Mouse (Mus musculus) midbrain, embryonic 11.5 days (tissue): ENCODE measurements around the gene Brd7. TPM values are rescaled to one million over a fixed set of nuclear protein-coding genes. Genes with fewer than 3 reads are reported as not detected.

ENCODE experiments used
- ATAC-seq: fragments of 200-750 bp; cut with Nextera tagmentation; 2 replicates; pipeline ENCODE4 v1.8.0; 2017; ENCODE audit warnings: moderate TSS enrichment, moderate library complexity; ENCODE audit not compliant: low FRiP score
- DNase-seq: peaks from one replicate; pipeline ENCODE4 v3.0.0; 2015; ENCODE audit warnings: low spot score; ENCODE audit errors: missing footprints
- H3K27ac ChIP-seq: fragments of 300-500 bp; sonication (generic); 2 replicates; pipeline ENCODE4 v1.5.1; 2014; ENCODE audit warnings: low read depth, low read length
- H3K27me3 ChIP-seq: fragments of 300-500 bp; sonication (generic); 2 replicates; pipeline ENCODE4 v1.6.1; 2014; ENCODE audit warnings: mild to moderate bottlenecking, low read length, moderate library complexity, mixed read lengths; ENCODE audit not compliant: control insufficient read depth, insufficient read depth
- H3K36me3 ChIP-seq: fragments of 300-500 bp; sonication (generic); 2 replicates; pipeline ENCODE4 v1.6.1; 2014; ENCODE audit warnings: mild to moderate bottlenecking, low read length, moderate library complexity, mixed read lengths; ENCODE audit not compliant: control insufficient read depth, insufficient read depth
- H3K4me1 ChIP-seq: fragments of 300-500 bp; sonication (generic); 2 replicates; pipeline ENCODE4 v1.6.1; 2014; ENCODE audit warnings: low read length; ENCODE audit not compliant: control insufficient read depth, insufficient read depth
- H3K4me2 ChIP-seq: fragments of 300-500 bp; sonication (generic); 2 replicates; pipeline ENCODE4 v1.6.1; 2014; ENCODE audit warnings: mild to moderate bottlenecking, moderate library complexity
- H3K4me3 ChIP-seq: fragments of 300-500 bp; sonication (generic); 2 replicates; pipeline ENCODE4 v1.5.1; 2014; ENCODE audit warnings: low read depth, low read length
- H3K9ac ChIP-seq: fragments of 300-500 bp; sonication (generic); 2 replicates; pipeline ENCODE4 v1.6.1; 2014; ENCODE audit warnings: low read length
- H3K9me3 ChIP-seq: fragments of 300-500 bp; sonication (generic); 2 replicates; pipeline ENCODE4 v1.6.1; 2016; ENCODE audit warnings: low read length; ENCODE audit not compliant: control insufficient read depth
- WGBS: fragments of 180-500 bp; shearing (Covaris S2); extraction: QIAGEN DNeasy Blood & Tissue Kit; methylation state at CpG from one replicate; pipeline ENCODE4 v1.1.7; 2014; 5-methylcytosine and 5-hydroxymethylcytosine counted together
- polyA plus RNA-seq: library from polyadenylated mRNA; unstranded; fragments of >200 nt; fragmentation: Nextera tagmentation; extraction: Ambion mirVana; gene quantifications from 2 replicates; pipeline ENCODE4 v1.2.1, GENCODE M21; 2014

The Brd7 gene
- polyA plus RNA-seq, 1 experiment from 2014 or later: 89.2 TPM

DNA sequence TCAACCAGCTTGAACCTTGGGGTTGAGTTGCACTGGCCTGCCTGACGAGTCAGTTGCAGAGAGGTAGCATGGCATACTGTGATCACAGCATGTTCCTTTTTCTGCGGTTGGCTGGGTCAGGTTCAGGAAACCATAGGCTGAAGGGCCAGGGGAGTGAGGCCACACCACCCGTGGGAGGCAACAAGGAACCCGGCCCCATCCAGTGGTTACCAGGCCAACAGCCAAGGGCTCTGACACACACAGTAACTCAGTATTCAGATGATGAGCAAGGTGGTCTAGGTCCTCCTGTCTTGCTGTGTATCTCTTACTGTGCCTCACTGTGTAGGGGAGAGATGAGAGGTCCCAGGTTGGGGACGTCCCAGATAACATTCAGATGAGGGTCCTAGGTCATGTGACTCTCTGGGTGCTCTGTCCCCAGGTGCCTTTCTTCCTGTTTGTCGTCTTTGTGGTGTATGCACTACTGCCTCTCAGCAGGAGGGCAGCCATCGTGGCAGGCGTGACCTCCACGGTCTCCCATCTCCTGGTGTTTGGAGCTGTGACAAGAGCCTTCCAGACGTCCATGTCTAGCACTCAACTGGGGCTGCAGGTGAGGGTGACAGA is 52.6 kb downstream of the Brd7 start:
- H3K4me2 ChIP-seq: no peak overlapping the region
- no peak overlapping the region for H3K4me3 ChIP-seq
- WGBS: 81% methylated on average over 10 of the region's 10 CpGs
- no peaks in the 10 kb centered on the region for H3K9me3 ChIP-seq
- no peaks in the 10 kb centered on the region for H3K36me3 ChIP-seq
- H3K9ac ChIP-seq: no peak overlapping the region
- H3K27me3 ChIP-seq: no peaks in the 10 kb centered on the region
- H3K4me1 ChIP-seq: no peaks in the 10 kb centered on the region
- no peak overlapping the region for H3K27ac ChIP-seq
- no peak for ATAC-seq
- DNase-seq: no peak

DNA sequence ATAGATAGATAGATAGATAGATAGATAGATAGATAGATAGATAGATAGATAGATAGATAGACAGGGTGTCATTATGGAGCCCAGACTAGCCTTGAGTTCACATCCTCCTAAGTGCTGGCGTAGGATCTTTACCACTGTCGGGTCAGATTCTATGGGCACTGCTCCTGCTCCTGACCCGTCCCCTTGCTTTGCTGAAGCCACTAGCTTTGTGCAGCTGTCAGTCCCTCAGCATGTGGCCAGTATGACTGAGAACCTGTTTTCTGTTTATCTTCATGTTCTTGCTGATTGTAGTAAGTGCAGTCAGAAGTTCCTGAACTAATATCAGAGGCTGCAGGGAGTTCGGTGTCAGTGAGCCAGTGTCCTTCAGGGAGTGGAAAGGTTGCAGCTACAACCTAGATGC is 54.3 kb downstream of the Brd7 start:
- no peaks in the 10 kb centered on the region for H3K27me3 ChIP-seq
- no peak for ATAC-seq

DNA sequence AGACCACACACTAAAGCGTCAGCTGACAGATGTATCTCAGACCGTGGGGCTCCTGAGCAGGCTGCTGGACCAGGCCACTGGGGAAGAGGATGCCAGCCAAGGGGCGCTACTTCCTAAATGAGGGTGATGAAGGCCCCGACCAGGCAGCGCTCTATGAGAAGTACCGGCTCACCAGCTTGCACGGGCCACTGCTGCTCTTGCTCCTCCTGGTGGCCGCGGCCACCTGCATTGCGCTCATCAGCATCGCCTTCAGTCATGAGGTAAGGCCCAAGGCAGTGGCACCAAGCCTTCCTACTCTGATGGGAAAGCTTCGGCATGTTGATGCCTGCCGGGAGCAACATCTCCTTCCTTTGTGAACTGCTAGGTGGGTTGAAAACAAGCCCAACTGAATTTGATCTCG is 55.5 kb downstream of the Brd7 start:
- Histone ChIP-seq H3K4me2 (no peak overlapping the region), H3K9ac (no peak overlapping the region), H3K4me3 (no peak overlapping the region), H3K27me3 (no peaks in the 10 kb centered on the region), H3K27ac (no peak overlapping the region), H3K4me1 (0 out of 2 replicates have a peak, but pooled peaks cover 7% of the 10 kb centered on the region), H3K36me3 (no peaks in the 10 kb centered on the region), H3K9me3 (no peaks in the 10 kb centered on the region)
- 73% methylated on average over 14 of the region's 14 CpGs for whole genome bisulfite sequencing
- no peak for DNase-seq
- no peak for ATAC-seq

More for the DNA sequence above, 54.3 kb downstream of the Brd7 start:
- H3K4me1 ChIP-seq: no peaks in the 10 kb centered on the region
- H3K4me3 ChIP-seq: no peak overlapping the region
- H3K4me2 ChIP-seq: no peak overlapping the region
- WGBS: 80% methylated on average over 4 of the region's 4 CpGs
- DNase-seq: no peak
- H3K36me3 ChIP-seq: no peaks in the 10 kb centered on the region
- H3K9ac ChIP-seq: no peak overlapping the region
- H3K27ac ChIP-seq: no peak overlapping the region
- no peaks in the 10 kb centered on the region for H3K9me3 ChIP-seq

DNA sequence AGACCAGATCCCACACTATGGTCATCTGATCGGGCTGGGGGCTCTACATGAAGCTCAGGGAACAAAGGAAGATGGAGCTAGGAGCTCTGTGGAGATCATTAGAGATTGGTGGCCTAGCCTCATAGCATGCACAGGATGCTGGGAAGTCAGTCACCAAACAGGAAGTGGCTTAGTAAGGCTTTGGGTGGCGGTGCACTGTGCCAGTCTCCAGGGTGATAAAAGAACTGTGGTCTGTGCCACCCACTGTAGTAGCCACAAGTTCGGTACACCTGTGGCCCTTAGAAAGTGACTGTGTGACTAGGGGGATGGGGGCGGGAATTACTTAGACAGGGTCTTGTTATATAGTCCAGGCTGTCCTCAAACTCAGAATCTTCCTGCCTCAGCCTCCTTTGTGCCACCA is 56.2 kb downstream of the Brd7 start:
- no peak overlapping the region for H3K4me2 ChIP-seq
- no peaks in the 10 kb centered on the region for H3K9me3 ChIP-seq
- ATAC-seq (no peak), DNase-seq (no peak)
- no peak overlapping the region for H3K9ac ChIP-seq
- WGBS: 86% methylated on average over 4 of the region's 4 CpGs
- H3K4me1 ChIP-seq: 0 out of 2 replicates have a peak, but pooled peaks cover 7% of the 10 kb centered on the region
- H3K36me3 ChIP-seq: no peaks in the 10 kb centered on the region
- no peak overlapping the region for H3K27ac ChIP-seq
- no peaks in the 10 kb centered on the region for H3K27me3 ChIP-seq
- H3K4me3 ChIP-seq: no peak overlapping the region

DNA sequence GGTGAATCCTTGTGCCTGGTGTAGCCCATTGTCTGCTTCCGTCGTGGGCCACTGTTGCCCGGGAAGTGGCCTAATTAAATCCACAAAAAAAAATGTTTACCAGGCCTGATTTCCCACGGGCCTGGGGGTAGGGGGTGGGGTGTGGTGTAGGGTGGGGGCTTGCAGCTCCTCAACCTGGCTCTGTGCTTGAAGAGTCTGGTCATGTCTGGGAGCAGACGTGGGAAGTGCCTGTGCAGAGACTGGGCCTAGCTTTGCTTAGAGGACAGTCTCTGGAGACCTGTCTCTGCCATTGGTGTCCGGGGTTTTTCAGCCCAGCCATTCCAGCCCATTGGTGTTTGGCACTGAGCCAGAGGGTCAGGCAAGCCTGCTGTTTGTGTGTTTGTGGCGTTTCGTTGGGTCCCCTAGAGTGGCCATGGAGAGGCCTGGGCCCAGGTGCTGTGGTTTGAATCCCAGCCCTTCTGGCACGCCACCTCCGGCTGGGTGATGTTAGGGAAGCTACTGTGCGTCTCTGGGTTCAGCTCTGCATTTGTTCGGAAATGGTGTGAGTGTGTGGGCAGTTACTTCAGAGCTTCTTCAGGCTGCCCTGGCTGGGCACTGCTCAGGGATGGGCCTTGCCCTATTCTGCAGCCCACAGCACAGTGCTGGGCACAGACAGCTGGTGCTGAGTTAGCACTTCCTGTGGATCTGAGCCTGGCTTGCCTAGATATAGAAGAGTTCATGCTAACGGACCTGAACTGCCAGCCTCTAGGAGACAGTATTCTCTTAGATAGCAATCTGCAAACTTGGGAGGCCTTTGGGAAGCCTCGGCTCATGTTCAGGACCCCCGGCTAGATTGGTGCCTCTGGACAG is 60.2 kb downstream of the Brd7 start:
- DNase-seq (no peak), ATAC-seq (no peak)
- H3K9ac ChIP-seq: no peak overlapping the region
- H3K27me3 ChIP-seq: no peaks in the 10 kb centered on the region
- H3K4me2 ChIP-seq: peak overlapping the region; percentile 3; the same call in 1 of the 2 replicates
- no peaks in the 10 kb centered on the region for H3K9me3 ChIP-seq
- WGBS: 76% methylated on average over 15 of the region's 15 CpGs
- 0 out of 2 replicates have a peak, but pooled peaks cover 7% of the 10 kb centered on the region for H3K4me1 ChIP-seq
- no peaks in the 10 kb centered on the region for H3K36me3 ChIP-seq
- H3K27ac ChIP-seq: no peak overlapping the region
- no peak overlapping the region for H3K4me3 ChIP-seq

DNA sequence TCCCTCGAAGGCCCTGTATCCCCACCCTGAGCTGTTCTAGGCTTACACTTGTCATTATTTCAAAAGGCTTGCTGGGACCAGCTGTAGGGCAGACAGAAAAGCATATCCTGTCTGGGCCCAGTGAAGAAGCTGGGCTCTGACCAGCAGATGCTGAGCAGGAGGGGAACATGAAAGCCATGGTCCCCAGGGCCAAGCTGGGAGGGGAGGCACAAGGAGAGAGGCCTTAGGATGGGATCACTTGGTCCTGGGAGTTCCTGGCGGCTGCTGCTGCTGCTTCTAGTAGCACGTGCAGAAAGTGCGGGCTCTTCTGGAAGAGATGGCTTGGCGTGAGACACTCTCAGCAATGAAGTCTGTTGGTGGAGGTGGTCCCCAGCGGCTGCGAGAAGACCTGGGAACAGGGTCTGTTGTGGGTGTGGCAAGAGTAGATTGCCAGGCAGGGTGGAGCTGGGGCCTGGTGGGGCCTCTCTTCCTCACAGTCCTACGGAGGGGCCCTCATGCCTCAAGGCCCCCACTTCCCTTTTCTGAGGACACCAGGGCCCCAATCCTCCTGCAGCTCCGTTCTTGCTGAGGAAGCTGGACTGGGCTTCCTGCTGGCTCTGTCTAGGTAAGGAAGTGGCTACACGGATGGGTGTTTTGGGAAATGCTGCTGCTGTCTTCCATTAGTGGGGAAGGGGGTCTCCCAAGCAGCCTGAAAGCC is 61.9 kb downstream of the Brd7 start:
- no peaks in the 10 kb centered on the region for H3K9me3 ChIP-seq
- H3K4me2 ChIP-seq: no peak overlapping the region
- 0 out of 2 replicates have a peak, but pooled peaks cover 7% of the 10 kb centered on the region for H3K4me1 ChIP-seq
- H3K4me3 ChIP-seq: no peak overlapping the region
- H3K9ac ChIP-seq: no peak overlapping the region
- WGBS: 86% methylated on average over 10 of the region's 10 CpGs
- H3K27ac ChIP-seq: no peak overlapping the region
- DNase-seq (no peak), ATAC-seq (no peak)
- H3K36me3 ChIP-seq: no peaks in the 10 kb centered on the region
- no peaks in the 10 kb centered on the region for H3K27me3 ChIP-seq

DNA sequence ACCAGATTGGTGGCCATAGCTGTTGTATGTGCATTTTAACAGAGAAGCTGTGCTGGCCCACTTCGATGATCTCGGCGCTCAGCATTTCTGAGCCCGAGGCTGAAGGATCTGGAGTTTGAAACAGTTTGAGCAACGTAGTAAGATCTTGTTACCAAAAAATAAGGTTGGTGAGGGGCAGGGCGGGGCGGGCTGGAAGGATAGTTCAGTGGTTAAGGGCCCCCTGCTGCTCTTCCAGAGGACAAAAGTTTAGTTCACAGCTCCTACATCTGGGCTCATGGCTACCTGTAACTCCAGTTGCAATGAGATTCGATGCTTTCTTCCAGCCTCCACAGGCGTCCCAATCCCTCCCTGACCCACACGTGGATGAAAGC is 63.3 kb downstream of the Brd7 start:
- Histone ChIP-seq H3K36me3 (no peaks in the 10 kb centered on the region), H3K27ac (no peak overlapping the region), H3K4me1 (0 out of 2 replicates have a peak, but pooled peaks cover 7% of the 10 kb centered on the region), H3K4me2 (no peak overlapping the region), H3K27me3 (no peaks in the 10 kb centered on the region), H3K9ac (no peak overlapping the region), H3K4me3 (no peak overlapping the region), H3K9me3 (no peaks in the 10 kb centered on the region)
- 91% methylated on average over 10 of the region's 10 CpGs for WGBS
- DNase-seq: no peak
- no peak for ATAC-seq

DNA sequence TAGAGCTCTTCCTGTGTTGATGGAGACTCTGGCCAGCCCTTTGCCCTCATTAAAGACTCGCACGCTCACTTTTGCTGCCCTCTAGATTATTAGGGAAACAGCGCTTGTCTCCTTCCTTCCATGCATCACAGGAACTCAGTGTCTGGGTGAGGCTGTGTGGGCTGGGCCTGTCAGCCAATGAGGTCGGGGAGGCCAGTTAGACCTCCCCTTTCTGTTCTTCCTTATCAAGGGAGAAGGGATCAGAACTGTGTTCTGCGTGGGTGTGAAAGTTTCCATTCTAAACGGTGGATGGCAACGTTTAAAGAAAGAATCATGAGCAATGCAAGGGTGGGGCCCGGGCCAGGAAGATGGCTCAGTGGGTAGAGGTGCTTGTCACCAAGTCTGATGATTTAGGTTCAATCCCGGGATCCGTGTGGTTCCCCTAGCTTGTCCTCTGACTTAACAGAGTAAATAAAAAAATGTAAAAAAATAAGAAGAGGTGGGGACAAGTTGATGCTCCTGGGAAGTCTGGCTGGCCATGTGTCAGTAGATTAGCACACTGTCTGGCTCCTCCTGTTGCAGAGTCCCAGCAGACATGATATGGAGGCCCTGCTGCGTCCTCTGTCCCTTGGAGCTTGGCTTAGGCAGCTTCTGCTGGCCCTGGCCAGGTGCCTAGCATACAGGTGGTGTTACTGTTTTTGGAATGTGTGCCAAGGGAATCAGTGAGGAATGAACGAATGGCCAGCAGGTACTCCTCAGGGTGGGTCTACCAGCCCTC is 63.8 kb downstream of the Brd7 start:
- Histone ChIP-seq H3K27me3 (no peaks in the 10 kb centered on the region), H3K27ac (no peak overlapping the region), H3K36me3 (no peaks in the 10 kb centered on the region), H3K9ac (no peak overlapping the region), H3K4me3 (no peak overlapping the region), H3K9me3 (no peaks in the 10 kb centered on the region), H3K4me2 (no peak overlapping the region), H3K4me1 (0 out of 2 replicates have a peak, but pooled peaks cover 7% of the 10 kb centered on the region)
- ATAC-seq (no peak), DNase-seq (no peak)
- WGBS: 70% methylated on average over 12 of the region's 12 CpGs
